Mouse (Mus musculus) hindbrain, embryonic 11.5 days (tissue): Measurements from ENCODE around the gene Vmn2r1. TPM values are rescaled to one million over a fixed set of nuclear protein-coding genes. Genes with fewer than 3 reads are reported as not detected.

Source experiments
- ATAC-seq: fragments of 200-750 bp; cut with Nextera tagmentation; 2 replicates; pipeline ENCODE4 v1.8.0; 2017; ENCODE audit warnings: mild to moderate bottlenecking, moderate TSS enrichment, moderate library complexity; ENCODE audit not compliant: low FRiP score
- DNase-seq: peaks from one replicate; pipeline ENCODE4 v3.0.0-alpha.2; 2015; ENCODE audit warnings: low spot score
- H3K27ac ChIP-seq: fragments of 300-500 bp; sonication (generic); 2 replicates; pipeline ENCODE4 v1.5.1; 2014; ENCODE audit warnings: mild to moderate bottlenecking, low read depth, low read length
- H3K27me3 ChIP-seq: fragments of 300-500 bp; sonication (generic); 2 replicates; pipeline ENCODE4 v1.6.1; 2014; ENCODE audit warnings: mild to moderate bottlenecking, low read length, moderate library complexity, mixed read lengths; ENCODE audit not compliant: control insufficient read depth, insufficient read depth
- H3K36me3 ChIP-seq: fragments of 300-500 bp; sonication (generic); 2 replicates; pipeline ENCODE4 v1.6.1; 2014; ENCODE audit warnings: mild to moderate bottlenecking, low read length, moderate library complexity, mixed read lengths; ENCODE audit not compliant: control insufficient read depth, insufficient read depth
- H3K4me1 ChIP-seq: fragments of 300-500 bp; sonication (generic); replicated peaks from 2 replicates; pipeline ENCODE4 v1.6.1; 2014; ENCODE audit warnings: low read length, mixed read lengths; ENCODE audit not compliant: control insufficient read depth, insufficient read depth
- H3K4me2 ChIP-seq: fragments of 300-500 bp; sonication (generic); replicated peaks from 2 replicates; pipeline ENCODE4 v1.6.1; 2014; ENCODE audit warnings: mild to moderate bottlenecking, low read depth, low read length
- H3K4me3 ChIP-seq: fragments of 300-500 bp; sonication (generic); 2 replicates; pipeline ENCODE4 v1.5.1; 2014; ENCODE audit warnings: low read depth, low read length
- H3K9ac ChIP-seq: fragments of 300-500 bp; sonication (generic); 2 replicates; pipeline ENCODE4 v1.6.1; 2014; ENCODE audit warnings: low read depth, low read length
- H3K9me3 ChIP-seq: fragments of 300-500 bp; sonication (generic); 2 replicates; pipeline ENCODE4 v1.6.1; 2016; ENCODE audit warnings: low read length; ENCODE audit not compliant: control insufficient read depth
- WGBS: fragments of 180-500 bp; shearing (Covaris S2); extraction: QIAGEN DNeasy Blood & Tissue Kit; methylation state at CpG from one replicate; pipeline ENCODE4 v1.1.7; 2014; 5-methylcytosine and 5-hydroxymethylcytosine counted together
- polyA plus RNA-seq: library from polyadenylated mRNA; unstranded; fragments of >200 nt; fragmentation: Nextera tagmentation; extraction: Ambion mirVana; gene quantifications from 2 replicates; pipeline ENCODE4 v1.2.1, GENCODE M21; 2014

Vmn2r1 gene
- polyA plus RNA-seq: 0.03 and 0.14 TPM in 2 replicates

DNA sequence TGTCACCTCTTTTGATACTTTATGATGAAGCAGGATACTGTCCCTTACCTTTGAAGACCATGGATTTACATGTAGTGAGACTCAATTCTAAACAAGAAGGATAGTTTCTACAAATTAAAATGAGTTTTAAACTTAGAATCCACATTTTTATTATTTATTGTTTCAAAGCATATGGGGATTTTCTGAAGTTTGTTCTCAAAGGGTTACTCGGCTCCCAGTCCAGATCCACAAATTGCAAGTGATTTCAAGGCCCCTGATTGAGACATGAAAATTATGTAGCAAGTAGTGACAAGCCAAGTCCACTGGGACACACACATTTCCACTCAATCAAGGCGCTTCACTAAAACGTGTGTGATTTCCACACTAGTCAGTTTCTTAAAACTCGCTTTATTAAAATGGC, at the start of gene Vmn2r1:
Gene Vmn2r1, plus strand, starts transcription at position 301 of the 400 bp plus-strand sequence.
- WGBS: 84% methylated on average over 4 of the region's 4 CpGs
- no peak for DNase-seq

DNA sequence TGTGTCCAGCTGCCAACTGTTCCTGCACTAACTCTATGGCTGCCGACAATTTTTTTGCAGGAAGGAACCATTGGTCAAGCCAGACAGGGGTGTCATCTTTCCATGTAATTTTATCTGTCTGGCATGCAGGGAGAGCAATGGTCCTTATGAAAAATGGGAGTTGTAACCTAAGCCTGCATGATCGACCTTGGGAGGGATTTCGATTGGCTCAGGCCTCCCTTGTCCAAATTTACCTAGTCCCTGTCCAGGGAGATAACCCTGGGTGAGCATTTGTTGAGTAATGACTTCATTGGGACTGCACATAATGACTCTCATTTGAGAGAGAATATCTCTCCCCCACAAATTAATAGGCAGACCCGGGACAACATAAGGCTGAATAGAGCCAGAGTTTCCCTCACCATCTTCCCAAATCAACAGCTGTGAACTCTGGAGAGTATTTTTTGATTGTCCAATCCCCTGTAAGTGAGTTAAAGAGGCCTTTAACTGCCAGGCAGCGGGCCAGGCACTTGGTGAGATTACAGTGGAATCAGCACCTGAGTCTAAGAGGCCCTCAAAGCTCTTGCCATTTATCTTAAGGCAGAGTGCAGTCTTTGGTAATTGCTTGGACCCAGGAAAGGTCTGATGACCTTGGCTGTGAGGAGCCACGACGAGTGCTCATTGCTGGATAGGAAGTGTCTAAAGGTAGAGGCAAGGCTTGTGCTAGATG, 43.1 kb upstream of the Vmn2r1 start:
- H3K4me2 ChIP-seq: no peak overlapping the region
- H3K36me3 ChIP-seq: no peaks in the 10 kb centered on the region
- no peaks in the 10 kb centered on the region for H3K9me3 ChIP-seq
- DNase-seq: no peak
- H3K27me3 ChIP-seq: no peaks in the 10 kb centered on the region
- no peaks in the 10 kb centered on the region for H3K4me1 ChIP-seq
- H3K4me3 ChIP-seq: no peak overlapping the region
- WGBS: 79% methylated on average over 7 of the region's 7 CpGs
- no peak for ATAC-seq
- no peak overlapping the region for H3K9ac ChIP-seq
- no peak overlapping the region for H3K27ac ChIP-seq

More for the DNA sequence above, at the start of gene Vmn2r1:
- Histone ChIP-seq H3K9me3 (no peaks in the 10 kb centered on the region), H3K9ac (no peak within 1 kb of the TSS), H3K4me1 (no peaks in the 10 kb centered on the region), H3K27me3 (no peaks in the 10 kb centered on the region), H3K27ac (no peak within 1 kb of the TSS), H3K36me3 (no peaks in the 10 kb centered on the region), H3K4me3 (no peak within 1 kb of the TSS), H3K4me2 (no peak within 1 kb of the TSS)
- ATAC-seq: no peak

DNA sequence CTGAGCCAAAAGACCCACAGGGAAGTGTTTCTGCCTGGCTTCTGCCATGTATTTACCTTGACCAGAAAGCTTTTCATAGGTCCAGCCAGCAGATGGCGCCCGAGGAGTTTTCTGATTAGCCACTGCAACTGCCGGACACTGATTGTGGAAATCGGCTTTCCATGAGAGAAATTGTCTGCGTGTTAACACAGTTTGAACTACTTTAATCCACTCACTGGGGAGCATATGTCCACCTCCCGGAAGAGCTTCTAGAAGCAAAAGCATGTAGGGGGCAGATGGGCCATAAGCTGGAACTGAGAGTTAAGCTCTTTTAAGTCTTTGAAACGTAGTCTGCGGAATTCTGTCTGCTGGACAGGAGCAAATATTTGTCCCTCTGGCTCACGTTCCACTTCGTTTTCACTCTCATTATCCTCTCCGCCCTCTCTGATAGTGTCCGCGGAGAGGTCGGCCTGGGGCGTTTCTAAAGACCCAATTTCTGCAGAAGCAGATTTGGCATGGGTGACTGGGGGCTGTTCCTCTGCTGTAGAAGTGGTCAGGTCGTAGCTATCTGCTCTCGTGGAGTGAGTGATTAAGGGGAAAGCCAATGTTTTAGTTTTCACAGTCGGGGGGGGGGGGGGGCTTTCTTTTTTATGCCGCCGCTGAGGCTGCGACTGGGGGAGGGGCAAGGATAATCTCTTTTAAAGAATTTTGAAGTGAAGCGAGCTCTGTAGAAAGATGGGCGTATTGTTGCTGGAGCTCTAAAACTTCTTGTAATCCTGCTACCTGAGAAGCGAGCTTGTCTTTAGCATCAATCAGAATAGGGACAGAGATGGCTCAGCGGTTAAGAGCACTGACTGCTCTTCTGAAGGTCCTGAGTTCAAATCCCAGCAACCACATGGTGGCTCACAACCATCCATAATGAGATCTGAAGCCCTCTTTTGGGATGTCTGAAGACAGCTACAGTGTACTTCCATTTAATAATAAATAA, 41.2 kb upstream of the Vmn2r1 start:
- Histone ChIP-seq H3K4me3 (peak overlapping the region; percentile 23), H3K27ac (no peak overlapping the region), H3K27me3 (no peaks in the 10 kb centered on the region), H3K9me3 (no peaks in the 10 kb centered on the region), H3K4me1 (no peaks in the 10 kb centered on the region), H3K4me2 (peak overlapping the region; percentile 44), H3K36me3 (no peaks in the 10 kb centered on the region), H3K9ac (0 out of 2 replicates have a peak overlapping the region, but pooled peaks have one; percentile 21)
- DNase-seq: peak; percentile 94
- ATAC-seq: peak; percentile 87
- WGBS: 15% methylated on average over 25 of the region's 25 CpGs

DNA sequence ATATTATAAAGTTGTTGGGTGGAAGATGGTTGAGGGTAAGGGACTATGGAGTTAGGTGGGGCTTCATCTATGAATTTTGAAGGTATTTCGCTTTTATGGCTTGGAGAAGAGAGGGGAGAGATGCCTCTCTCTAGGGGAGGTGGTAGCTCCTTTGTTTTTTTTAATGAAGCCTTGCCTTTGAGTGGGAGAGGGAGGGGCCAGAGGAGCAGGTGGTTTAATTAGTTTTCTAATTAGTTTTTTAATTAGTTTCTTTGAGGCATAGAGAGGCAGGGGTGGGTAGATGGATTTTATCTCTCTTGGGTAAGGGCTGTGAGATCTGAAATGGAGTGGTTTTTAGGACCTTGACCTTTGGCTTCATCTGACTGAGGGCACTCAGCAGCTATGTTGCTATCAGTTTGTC, 31.4 kb downstream of the Vmn2r1 start:
- no peaks in the 10 kb centered on the region for H3K9me3 ChIP-seq
- H3K4me3 ChIP-seq: no peak overlapping the region
- H3K27me3 ChIP-seq: no peaks in the 10 kb centered on the region
- no peak overlapping the region for H3K27ac ChIP-seq
- ATAC-seq: no peak
- no peak overlapping the region for H3K9ac ChIP-seq
- DNase-seq: no peak
- no peaks in the 10 kb centered on the region for H3K4me1 ChIP-seq
- WGBS: 81% methylated on average over 1 of the region's 1 CpGs
- no peaks in the 10 kb centered on the region for H3K36me3 ChIP-seq
- no peak overlapping the region for H3K4me2 ChIP-seq

DNA sequence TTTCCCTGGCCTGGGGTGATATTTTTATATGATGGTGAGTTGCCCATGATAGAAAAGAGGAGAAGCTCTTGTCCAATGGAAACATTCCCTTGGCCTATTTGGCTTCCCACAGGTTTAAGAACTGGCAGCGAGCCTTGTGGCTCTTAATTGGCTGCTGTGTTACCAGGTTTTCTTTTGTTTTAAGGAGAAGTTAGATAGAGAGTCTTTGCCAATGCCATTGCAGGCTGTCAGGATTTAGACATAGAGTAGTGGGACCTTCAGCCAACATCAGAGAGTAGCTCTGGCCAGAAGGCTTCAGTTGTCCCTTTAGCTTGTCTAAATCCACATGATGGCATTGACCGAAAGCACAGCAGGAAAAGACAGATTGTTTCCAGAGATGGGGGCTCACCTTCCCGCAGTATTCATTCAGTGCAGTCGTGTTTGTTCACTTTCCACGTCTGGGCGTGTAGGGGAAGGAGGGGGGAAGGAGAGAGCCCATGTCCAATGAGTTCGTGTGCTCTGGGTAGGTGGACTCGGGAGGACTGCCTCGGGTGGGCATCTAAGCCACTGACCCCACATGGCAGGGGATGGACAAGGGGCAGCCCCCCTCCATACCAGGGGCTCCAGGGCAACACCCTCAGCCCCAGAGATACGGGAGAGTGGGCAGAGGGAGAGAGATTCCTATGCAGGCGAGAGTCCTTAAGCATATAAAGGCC, 32.2 kb downstream of the Vmn2r1 start:
- Histone ChIP-seq H3K27ac (no peak overlapping the region), H3K4me1 (no peaks in the 10 kb centered on the region), H3K27me3 (no peaks in the 10 kb centered on the region), H3K36me3 (no peaks in the 10 kb centered on the region), H3K4me2 (no peak overlapping the region), H3K9ac (no peak overlapping the region), H3K4me3 (no peak overlapping the region), H3K9me3 (no peaks in the 10 kb centered on the region)
- ATAC-seq (no peak), DNase-seq (no peak)
- 81% methylated on average over 11 of the region's 11 CpGs for WGBS

DNA sequence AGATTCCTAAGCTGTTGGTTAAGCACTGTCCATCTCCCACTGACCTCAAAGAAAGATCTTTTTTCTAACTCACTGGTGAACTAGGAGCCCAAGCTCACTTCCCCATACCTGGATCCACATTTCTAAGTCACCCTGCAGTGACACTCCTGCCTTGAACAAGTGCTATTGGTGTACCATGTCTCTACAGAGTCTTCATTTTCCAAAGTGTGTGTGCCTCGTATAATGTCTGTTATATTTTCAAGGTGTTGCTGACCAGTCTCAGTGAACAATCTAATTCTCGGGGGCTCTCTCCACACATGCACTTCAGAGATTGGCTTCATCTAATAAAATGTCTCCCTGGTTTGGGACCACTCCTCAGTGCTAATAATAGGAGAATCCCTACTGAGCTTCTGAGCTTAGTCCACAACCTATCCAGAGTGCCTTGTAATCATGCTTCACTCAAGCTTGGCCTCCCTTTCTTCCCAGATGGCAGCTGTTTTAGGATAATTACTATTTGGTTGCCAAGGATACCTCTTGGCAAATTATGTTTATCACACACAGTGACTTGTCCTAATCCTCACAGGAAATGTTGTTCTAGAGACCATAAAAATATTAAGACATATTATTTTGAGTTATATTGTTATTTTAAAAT, 60.6 kb downstream of the Vmn2r1 start, which contains the start of gene Vmn2r2:
Gene Vmn2r2, minus strand, starts transcription at position 51 of the 631 bp plus-strand sequence.
- no peak within 1 kb of the TSS for H3K4me3 ChIP-seq
- H3K4me2 ChIP-seq: no peak within 1 kb of the TSS
- no peak within 1 kb of the TSS for H3K27ac ChIP-seq
- no peaks in the 10 kb centered on the region for H3K4me1 ChIP-seq
- H3K9ac ChIP-seq: no peak within 1 kb of the TSS
- H3K36me3 ChIP-seq: no peaks in the 10 kb centered on the region
- no peaks in the 10 kb centered on the region for H3K27me3 ChIP-seq
- ATAC-seq (peak; percentile 40; the same call in 1 of the 2 replicates), DNase-seq (no peak)
- 80% methylated on average over 2 of the region's 2 CpGs for WGBS
- no peaks in the 10 kb centered on the region for H3K9me3 ChIP-seq
